In genomic region chr13:113793637-113794036, GRCm38 (mm10) we compare ENCODE assay signal across 8 mouse cellular contexts. TPM values are rescaled to one million over a fixed set of nuclear protein-coding genes. Genes with fewer than 3 reads are reported as not detected.
DNase-seq lines count a peak whose midpoint lies in the region; ATAC-seq and TF ChIP-seq lines count a peak whose summit lies in the region.

No protein-coding gene starts in this region.

- TF ChIP-seq EP300 in MEL (IDR thresholded peaks at IDR 0.05; ENCODE audit: low read depth in 1 of 2, low read length in 2 of 2), result no peak

- intact Hi-C loops in gastrocnemius, postnatal 14 days (cut with DNase I; ENCODE audit: low total_unique reads), result loop anchor here (10.0 kb wide), 1 partner anchor 71 kb away; no protein-coding TSS in a partner anchor

- no peak for TF ChIP-seq RAD21 in MEL (IDR thresholded peaks at IDR 0.05; ENCODE audit: low read depth, low read length)

- H3K4me1 ChIP-seq in heart, embryonic 16.5 days (ENCODE audit: control insufficient read depth, insufficient read depth, low read length), result peaks cover 21% of the 10 kb centered on the region
- H3K4me1 ChIP-seq in MEL (ENCODE audit: control insufficient read depth in 1 of 2, insufficient read depth in 2 of 2, low read length in 2 of 2), result peaks cover 2 to 20% of the 10 kb centered on the region in 2 experiments
- peaks cover 19% of the 10 kb centered on the region for H3K4me1 ChIP-seq in hindbrain, embryonic 12.5 days
- H3K4me1 ChIP-seq in midbrain, embryonic 11.5 days (ENCODE audit: control insufficient read depth, insufficient read depth, low read length), result peaks cover 7% of the 10 kb centered on the region; the same call in 1 of the 2 replicates

- no peak for ATAC-seq in heart, embryonic 16.5 days (replicated peaks; ENCODE audit: extremely low read depth, insufficient read depth, low FRiP score)
- ATAC-seq in hindbrain, embryonic 12.5 days (ENCODE audit: low FRiP score), result no peak
- no peak for ATAC-seq in midbrain, embryonic 11.5 days (ENCODE audit: low FRiP score)

- DNase-seq in heart, adult 11 months, result no peak
- no peak for DNase-seq in MEL (ENCODE audit: low read depth, low spot score)
- DNase-seq in midbrain, embryonic 11.5 days (ENCODE audit: low spot score, missing footprints), result no peak
- DNase-seq in urinary bladder, postnatal 10 days (ENCODE audit: low spot score), result no peak
- no peak for DNase-seq in gastrocnemius, postnatal 14 days
- no peak for DNase-seq in thymus, postnatal 0 days (ENCODE audit: low spot score)

- H3K4me3 ChIP-seq in heart, embryonic 16.5 days (ENCODE audit: low read length), result peak overlapping the region; percentile 89
- H3K4me3 ChIP-seq in MEL (ENCODE audit: control insufficient read depth in 1 of 2, insufficient read depth in 1 of 2, low read depth in 2 of 2, low read length in 2 of 2), result peak overlapping the region; percentile 64 to 80
- peak overlapping the region; percentile 85 for H3K4me3 ChIP-seq in hindbrain, embryonic 12.5 days
- H3K4me3 ChIP-seq in midbrain, embryonic 11.5 days (ENCODE audit: low read depth, low read length), result peak overlapping the region; percentile 47

- no peaks in the 10 kb centered on the region for H3K27me3 ChIP-seq in heart, embryonic 16.5 days (ENCODE audit: control insufficient read depth, insufficient read depth, low read length)
- H3K27me3 ChIP-seq in MEL (ENCODE audit: control insufficient read depth in 1 of 2, insufficient read depth in 2 of 2, low read length in 2 of 2), result no peaks in the 10 kb centered on the region
- H3K27me3 ChIP-seq in hindbrain, embryonic 12.5 days, result no peaks in the 10 kb centered on the region
- no peaks in the 10 kb centered on the region for H3K27me3 ChIP-seq in midbrain, embryonic 11.5 days (ENCODE audit: control insufficient read depth, insufficient read depth, low read length)

- H3K4me2 ChIP-seq in heart, embryonic 16.5 days (ENCODE audit: low read depth, low read length), result peak overlapping the region; percentile 65
- H3K4me2 ChIP-seq in hindbrain, embryonic 12.5 days (replicated peaks), result peak overlapping the region; percentile 50
- H3K4me2 ChIP-seq in midbrain, embryonic 11.5 days, result peak overlapping the region; percentile 61

- TF ChIP-seq POLR2A in MEL (IDR thresholded peaks at IDR 0.05; ENCODE audit: control insufficient read depth in 1 of 2, insufficient read depth in 1 of 2, low read depth in 1 of 2, low read length in 2 of 2, poor library complexity in 1 of 2), result no peak

- no peaks in the 10 kb centered on the region for H3K36me3 ChIP-seq in heart, embryonic 16.5 days (ENCODE audit: control insufficient read depth, insufficient read depth)
- peaks cover 0 to 21% of the 10 kb centered on the region in 2 experiments; a peak in 2 of 4 replicates for H3K36me3 ChIP-seq in MEL (ENCODE audit: control insufficient read depth in 1 of 2, insufficient read depth in 2 of 2, low read length in 2 of 2)
- no peaks in the 10 kb centered on the region for H3K36me3 ChIP-seq in hindbrain, embryonic 12.5 days
- H3K36me3 ChIP-seq in midbrain, embryonic 11.5 days (ENCODE audit: control insufficient read depth, insufficient read depth, low read length), result no peaks in the 10 kb centered on the region

- 66% methylated on average over 9 of the region's 9 CpGs for WGBS in heart, embryonic 16.5 days
- 75% methylated on average over 9 of the region's 9 CpGs for WGBS in hindbrain, embryonic 12.5 days
- WGBS in midbrain, embryonic 11.5 days, result 81% methylated on average over 9 of the region's 9 CpGs

- TF ChIP-seq CTCF in MEL (IDR thresholded peaks at IDR 0.05 in 2 of 3, conservative IDR thresholded peaks at IDR 0.05 in 1 of 3; ENCODE audit: control insufficient read depth in 1 of 3, insufficient read depth in 1 of 3, low read depth in 2 of 3, low read length in 3 of 3, poor library complexity in 1 of 3, severe bottlenecking in 1 of 3), result no peak

- peak overlapping the region; percentile 77 for H3K27ac ChIP-seq in heart, embryonic 16.5 days (ENCODE audit: low read length)
- H3K27ac ChIP-seq in MEL (ENCODE audit: control insufficient read depth, low read depth, low read length), result peak overlapping the region; percentile 44
- H3K27ac ChIP-seq in hindbrain, embryonic 12.5 days, result peak overlapping the region; percentile 90
- peak overlapping the region; percentile 82 for H3K27ac ChIP-seq in midbrain, embryonic 11.5 days (ENCODE audit: low read depth, low read length)

- H3K79me2 ChIP-seq in MEL (ENCODE audit: control insufficient read depth, insufficient read depth, low read length, poor library complexity), result peaks cover 15% of the 10 kb centered on the region

- peak overlapping the region; percentile 82 for H3K9ac ChIP-seq in heart, embryonic 16.5 days (ENCODE audit: low read length)
- peak overlapping the region; percentile 93 for H3K9ac ChIP-seq in MEL (ENCODE audit: control insufficient read depth, low read depth, low read length, poor library complexity, severe bottlenecking)
- H3K9ac ChIP-seq in hindbrain, embryonic 12.5 days, result peak overlapping the region; percentile 66
- H3K9ac ChIP-seq in midbrain, embryonic 11.5 days (ENCODE audit: low read length), result peak overlapping the region; percentile 77

- no peaks in the 10 kb centered on the region for H3K9me3 ChIP-seq in heart, embryonic 16.5 days (replicated peaks; ENCODE audit: control insufficient read depth, low read length)
- no peaks in the 10 kb centered on the region for H3K9me3 ChIP-seq in MEL (replicated peaks; ENCODE audit: insufficient read depth, low read length)
- no peaks in the 10 kb centered on the region for H3K9me3 ChIP-seq in hindbrain, embryonic 12.5 days (replicated peaks)
- H3K9me3 ChIP-seq in midbrain, embryonic 11.5 days (ENCODE audit: control insufficient read depth, low read length), result no peaks in the 10 kb centered on the region

TF ChIP-seq in MEL, 35 proteins besides CTCF, POLR2A, EP300 and RAD21:
- peak; percentile 89 for TF ChIP-seq ZNF384 (IDR thresholded peaks at IDR 0.05; ENCODE audit: low read depth, low read length)
- TF ChIP-seq MYC (IDR thresholded peaks at IDR 0.05; ENCODE audit: low read depth, low read length), result no peak

RNA-seq across cellular contexts. Expression of gene Arl15, which starts 0.7 kb away (rescaled TPM):
- polyA plus RNA-seq in heart, embryonic 16.5 days (2015; fragmentation: Nextera tagmentation; extraction: Ambion mirVana), result 7.0 and 8.8 TPM in 2 replicates
- 3.6 and 4.2 TPM in 2 replicates for total RNA-seq in MEL (2012; rRNA removed)
- 1 to 10 TPM in 1 of 2 experiments, not detected in 1; 5.8 TPM for polyA plus RNA-seq in MEL (2012; ENCODE audit: insufficient read depth in 1 of 2, insufficient read length in 2 of 2, low read depth in 1 of 2, low replicate concordance in 2 of 2, missing spikeins in 1 of 2)
- polyA plus RNA-seq in hindbrain, embryonic 12.5 days (2016; fragmentation: Nextera tagmentation; extraction: Ambion mirVana), result 14.2 and 15.0 TPM in 2 replicates
- 13.6 and 15.8 TPM in 2 replicates for polyA plus RNA-seq in midbrain, embryonic 11.5 days (2014; fragmentation: Nextera tagmentation; extraction: Ambion mirVana)
- 1 to 10 TPM; 5.9 to 8.2 TPM for total RNA-seq in gastrocnemius, postnatal 14 days (2021)
- 5.3 and 6.8 TPM in 2 replicates for polyA plus RNA-seq in thymus, postnatal 0 days (2015; fragmentation: Nextera tagmentation; extraction: Ambion mirVana)
